Mouse (Mus musculus): ENCODE results near the gene Gfod1.

Gfod1 gene

DNA sequence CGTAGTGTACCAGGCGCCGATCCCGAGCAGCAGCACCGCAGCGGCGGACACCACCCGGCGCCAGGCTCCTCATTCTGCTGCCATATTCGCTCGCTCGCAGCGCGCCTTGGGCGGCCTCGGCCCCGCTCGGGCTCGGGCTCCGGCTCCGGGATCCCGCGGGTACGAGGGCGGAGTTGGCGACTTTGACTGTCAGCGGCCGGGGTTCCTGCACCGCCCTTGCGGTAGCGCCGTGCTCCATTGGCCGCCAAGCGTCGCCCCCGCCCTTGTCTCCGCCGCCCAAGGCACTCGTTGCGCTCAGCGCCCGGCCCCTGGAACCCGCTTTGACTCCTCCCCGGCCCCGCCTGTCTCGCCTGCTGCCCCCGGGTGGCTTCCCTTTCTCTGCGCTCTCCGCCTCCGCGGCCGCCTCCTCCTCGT is at the start of gene Gfod1:
Gene Gfod1, minus strand, starts transcription at position 155 of the 414 bp plus-strand sequence.
- peak; percentile 98 for DNase-seq

DNA sequence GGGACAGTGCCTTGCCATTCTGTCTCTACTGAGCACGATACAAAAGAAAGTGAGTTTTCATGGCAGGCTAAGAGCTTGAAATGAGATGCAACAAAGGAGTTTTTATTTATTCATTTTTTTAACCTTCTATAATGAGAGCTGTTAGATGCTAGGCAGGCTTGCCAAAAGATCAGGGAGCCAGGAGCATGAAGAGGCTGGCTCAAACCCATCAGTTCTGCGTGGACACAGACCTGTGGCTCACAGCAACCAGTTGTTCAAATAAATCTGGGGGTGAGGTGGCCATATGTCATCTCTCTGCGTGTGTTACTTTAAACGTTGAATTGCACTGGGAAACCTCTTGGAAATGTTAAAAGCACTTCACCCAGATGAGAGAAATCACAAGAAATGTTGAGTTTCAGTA is 49.4 kb upstream of the Gfod1 start:
- no peak for DNase-seq

DNA sequence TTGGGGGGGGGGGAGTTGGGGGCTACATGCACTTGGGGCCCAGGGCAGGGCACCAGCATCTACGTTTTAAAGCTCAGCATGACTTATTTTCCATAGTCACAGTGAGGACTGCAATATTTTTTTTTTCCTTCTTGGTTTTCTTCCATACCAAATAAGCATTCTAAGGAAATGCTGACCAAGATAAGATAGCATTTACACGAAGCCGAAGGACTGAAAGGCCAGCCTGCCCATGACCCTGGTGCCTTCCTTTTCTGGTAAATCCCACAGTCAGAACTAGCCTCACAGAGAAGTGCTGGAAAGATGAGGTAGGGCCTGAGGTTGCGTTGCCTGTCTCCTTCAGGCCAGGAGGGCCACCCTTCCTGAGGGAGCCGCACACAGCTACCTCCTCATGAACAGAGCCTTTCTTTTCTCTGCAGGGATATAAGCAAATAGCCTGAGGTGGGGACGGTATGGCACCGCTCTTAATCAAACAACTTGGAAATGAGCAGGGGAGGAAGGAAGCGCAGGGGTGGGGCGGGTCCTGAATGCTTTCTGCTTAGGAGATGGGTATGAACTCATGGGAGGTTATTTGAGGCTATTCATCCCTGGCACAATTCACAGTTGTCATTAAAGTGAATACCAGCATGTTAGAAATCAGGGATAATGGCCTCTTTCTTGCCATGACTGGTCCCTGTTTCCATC is 46.7 kb upstream of the Gfod1 start:
- no peak for DNase-seq

- DNase-seq = no peak
Measured at GRCm38 (mm10) chr13:43349376-43349775, 45.4 kb upstream of the Gfod1 start.

DNA sequence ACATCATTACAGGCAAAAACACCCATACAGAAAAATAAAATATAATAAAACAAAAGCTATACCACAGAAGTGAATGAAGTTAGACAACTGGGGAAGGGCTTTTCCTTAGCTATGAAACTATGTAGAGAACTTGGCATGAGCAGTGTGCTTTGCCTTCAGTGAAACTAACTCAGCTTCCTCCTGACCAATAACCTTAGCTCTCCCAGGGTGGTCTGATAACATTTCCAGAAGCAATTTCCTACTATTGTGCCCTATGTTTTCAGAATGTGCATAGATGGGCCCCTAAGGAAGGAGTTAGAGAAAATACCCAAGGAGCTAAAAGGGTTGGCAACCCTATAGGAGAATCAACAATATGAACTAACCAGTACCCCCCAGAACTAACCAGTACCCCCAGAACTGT is 42.9 kb upstream of the Gfod1 start:
- no peak for DNase-seq

- DNase-seq = no peak
Measured at GRCm38 (mm10) chr13:43338632-43339031, 34.7 kb upstream of the Gfod1 start.

- DNase-seq = peak; percentile 40
Measured at GRCm38 (mm10) chr13:43338001-43338400, 34.0 kb upstream of the Gfod1 start.

DNA sequence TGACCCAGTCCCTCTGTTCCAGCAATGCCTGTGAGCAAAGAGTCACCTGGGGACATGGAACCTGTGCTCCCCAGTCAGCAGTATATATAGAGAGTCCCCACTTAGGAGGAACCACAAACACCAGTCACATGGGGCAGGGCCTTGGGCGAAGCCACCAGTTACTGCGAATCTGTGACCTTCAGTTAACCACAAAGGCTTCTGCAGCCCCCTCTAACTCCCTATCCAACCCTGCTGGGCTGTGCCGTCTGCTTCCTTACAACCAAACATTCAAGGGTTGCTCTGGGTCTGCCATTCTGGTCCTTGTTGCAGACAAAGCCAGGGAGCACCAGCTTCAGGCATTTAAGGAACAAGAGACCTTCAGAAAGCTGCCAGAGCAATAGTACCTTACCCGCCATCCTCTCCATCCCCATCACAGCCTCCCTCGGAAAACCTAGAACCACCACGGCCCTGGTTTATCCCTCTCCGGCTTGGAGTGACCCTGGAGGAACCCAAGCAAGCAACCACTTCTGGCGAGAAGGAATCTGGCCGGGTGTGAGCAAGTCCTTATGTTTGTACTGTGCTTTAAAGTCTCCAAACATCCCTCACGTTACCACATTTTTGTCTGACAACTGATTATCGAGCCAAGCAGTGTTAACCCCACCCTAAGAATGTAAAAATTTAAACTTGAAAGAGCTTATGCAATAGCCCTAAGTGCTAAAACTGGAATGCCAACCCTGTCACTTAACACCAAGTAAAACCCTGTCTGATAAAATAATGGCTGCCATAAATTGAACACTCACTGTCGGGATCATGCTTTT is 32.7 kb upstream of the Gfod1 start:
- no peak for DNase-seq

- DNase-seq = no peak
Measured at GRCm38 (mm10) chr13:43332591-43332990, 28.6 kb upstream of the Gfod1 start.

DNA sequence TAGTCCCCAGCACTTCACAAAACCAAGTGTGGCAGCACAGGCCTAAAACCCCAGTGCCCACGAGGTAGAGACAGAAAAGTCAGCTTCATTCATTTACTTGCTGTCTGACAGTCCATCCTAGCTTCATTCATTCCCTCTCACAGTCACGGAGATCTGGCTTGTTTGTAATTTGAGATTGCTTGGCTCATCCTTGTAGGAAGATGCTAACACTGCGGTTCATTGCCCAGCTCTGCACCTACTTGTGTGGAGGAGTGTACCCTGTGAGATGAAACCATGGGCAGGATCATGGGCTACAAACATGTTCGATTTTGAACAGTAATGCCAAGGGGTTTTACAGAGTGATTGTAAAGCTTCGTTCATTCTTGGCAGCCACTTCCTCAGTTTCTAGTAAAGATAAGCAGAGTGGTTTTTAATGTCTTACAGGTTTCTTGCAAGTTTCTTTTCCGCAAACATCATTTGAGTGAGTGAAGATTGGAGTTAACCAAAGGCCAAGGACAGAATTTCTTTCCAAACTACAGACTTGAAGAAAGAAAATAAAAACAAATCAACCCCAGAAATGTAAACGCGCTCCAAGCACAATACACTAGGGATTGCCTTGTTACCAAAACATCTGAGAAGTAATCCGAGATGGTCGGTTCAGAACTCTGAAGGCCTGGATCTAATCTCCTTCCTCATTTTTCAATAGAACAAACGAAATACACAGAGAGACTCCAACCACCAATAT is 27.9 kb upstream of the Gfod1 start:
- no peak for DNase-seq

DNA sequence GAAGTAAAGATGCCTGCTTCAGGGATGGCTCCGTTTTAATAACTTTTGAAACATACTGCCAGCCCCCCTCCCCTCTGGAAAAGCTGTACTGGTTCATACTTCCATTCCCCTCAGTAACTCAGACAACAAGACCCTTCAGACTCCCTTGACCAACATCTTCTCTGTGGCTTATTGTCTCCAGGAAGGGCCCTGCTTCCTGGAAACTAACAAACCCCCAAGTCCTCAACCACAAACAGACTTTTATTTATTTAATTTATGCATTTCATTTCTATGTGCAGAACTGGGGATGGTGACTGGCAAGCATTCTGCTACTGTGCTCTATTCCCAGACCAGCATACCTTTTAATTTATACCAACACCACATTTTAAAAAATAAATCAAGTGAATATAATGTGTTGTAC is 21.5 kb upstream of the Gfod1 start:
- DNase-seq = no peak

- no peak for DNase-seq
Measured at GRCm38 (mm10) chr13:43321492-43321891, 17.5 kb upstream of the Gfod1 start.

GRCm38 (mm10) chr13:43319396-43319795 is 15.4 kb upstream of the Gfod1 start:
- DNase-seq = no peak

DNA sequence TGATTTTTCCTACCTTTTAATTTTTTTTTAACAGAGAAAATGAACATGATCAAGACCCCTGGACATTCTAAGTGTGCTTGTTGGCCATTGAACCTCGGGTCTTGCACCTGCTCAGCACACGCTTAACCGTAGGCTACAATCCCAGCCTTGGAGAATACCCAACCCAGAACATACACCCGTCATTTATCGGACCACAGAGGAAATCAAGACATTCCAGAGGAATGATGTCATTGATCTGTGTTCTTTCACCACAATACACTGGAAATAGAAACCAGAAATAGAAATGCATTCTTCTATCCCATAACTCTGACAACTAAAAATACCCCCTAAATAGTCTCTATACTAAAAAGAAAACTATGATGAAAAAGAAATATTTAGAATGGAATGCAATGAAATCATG is 13.4 kb upstream of the Gfod1 start:
- DNase-seq = no peak

GRCm38 (mm10) chr13:43305181-43305924 is 1.4 kb upstream of the Gfod1 start:
- no peak for DNase-seq

- peak; percentile 37 for DNase-seq
Measured at GRCm38 (mm10) chr13:43304700-43305099, 728 bp upstream of the Gfod1 start.

GRCm38 (mm10) chr13:43303161-43303965 is 609 bp downstream of the Gfod1 start:
- DNase-seq = peak; percentile 48

DNA sequence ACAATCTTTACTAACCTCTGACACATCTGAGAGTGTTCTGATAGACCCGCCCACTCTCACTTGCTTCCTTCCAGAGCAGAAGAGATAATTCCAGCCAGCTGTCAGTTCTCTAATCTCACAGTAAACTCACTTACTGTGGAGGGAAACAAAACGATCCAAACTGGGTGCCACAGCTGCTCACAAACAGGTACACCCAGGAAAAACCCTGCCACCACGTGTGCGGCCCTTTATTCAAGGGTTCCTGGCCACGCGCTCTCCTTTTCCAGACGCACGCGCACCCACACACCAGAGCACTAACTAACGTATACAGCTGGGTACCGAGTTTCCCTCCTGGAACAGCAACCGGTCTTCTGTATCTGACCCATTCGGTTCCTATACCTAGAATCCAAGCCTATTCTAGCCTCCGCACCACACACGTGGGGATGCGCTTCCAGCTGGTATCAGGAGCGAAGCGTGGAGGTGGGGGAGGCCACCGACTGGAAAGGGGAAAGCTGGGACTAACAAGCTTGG is 1.3 kb downstream of the Gfod1 start:
- DNase-seq = peak; percentile 40

GRCm38 (mm10) chr13:43302239-43302638 is 1.7 kb downstream of the Gfod1 start:
- no peak for DNase-seq

- DNase-seq = no peak
Measured at GRCm38 (mm10) chr13:43300906-43301305, 3.1 kb downstream of the Gfod1 start.

- no peak for DNase-seq
Measured at GRCm38 (mm10) chr13:43300366-43300765, 3.6 kb downstream of the Gfod1 start.

DNA sequence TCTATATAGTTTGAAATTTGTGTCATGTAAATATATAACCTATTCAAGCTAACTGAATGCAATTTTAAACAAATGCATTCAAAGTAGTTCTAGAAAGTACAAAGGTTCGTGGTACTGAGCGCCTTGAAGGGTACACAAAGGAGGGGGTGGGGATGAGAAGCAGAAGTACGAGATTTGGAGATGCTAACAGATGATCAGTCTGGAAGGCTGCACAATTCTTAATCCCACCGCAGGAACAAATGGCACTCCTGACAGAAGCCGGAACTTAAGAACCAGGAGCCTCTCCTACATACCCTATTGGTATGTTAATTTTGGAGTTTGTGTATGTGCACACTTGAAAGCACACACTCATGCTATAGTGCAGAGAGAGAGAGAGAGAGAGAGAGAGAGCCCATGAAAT is 4.8 kb downstream of the Gfod1 start:
- no peak for DNase-seq
